Mouse (Mus musculus) urinary bladder, adult 18-20 months (tissue): ENCODE data around the gene Dcaf11.

Source experiments
- DNase-seq, 2 experiments: peaks; one replicate each; pipeline ENCODE4 v3.0.0; 2022; ENCODE audit warnings: low spot score in 2 of 2, mixed read lengths in 2 of 2

The Dcaf11 gene

GRCm38 (mm10) chr14:55557003-55557402 is 2.8 kb upstream of the Dcaf11 start:
- DNase-seq = peak; percentile 76 to 81

- DNase-seq = no peak
Observed at GRCm38 (mm10) chr14:55557587-55557986, 2.2 kb upstream of the Dcaf11 start.

DNA sequence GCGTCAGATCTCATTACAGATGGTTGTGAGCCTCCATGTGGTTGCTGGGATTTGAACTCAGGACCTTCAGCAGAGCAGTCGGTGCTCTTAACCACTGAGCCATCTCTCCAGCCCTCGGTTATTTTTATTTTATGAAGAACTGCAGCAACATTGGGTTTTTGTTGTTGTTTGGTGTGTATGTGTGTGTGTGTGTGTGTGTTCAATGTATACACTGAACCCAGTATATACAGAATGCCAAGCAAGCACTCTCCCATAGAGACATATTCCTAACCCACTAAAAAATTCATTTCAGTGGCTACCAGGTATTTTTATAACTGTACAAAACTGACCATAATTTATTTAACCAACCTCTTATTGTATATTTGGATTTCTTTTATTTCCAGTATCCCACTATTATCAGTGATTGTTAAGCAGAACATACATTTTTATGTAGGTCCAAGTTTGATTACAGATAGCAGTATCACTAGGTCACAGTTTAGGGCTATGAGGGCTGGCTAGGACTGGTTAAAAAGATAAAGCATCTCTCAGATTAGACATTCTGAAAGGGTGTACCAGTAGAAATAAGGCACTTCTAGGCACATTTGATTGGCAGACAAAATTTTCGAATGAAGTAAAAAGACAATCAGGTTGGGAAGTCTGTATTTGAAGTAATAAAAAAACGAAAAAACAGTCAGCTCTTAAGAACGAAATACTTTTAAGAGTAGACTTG is 912 bp upstream of the Dcaf11 start:
- no peak for DNase-seq

GRCm38 (mm10) chr14:55560202-55561073 is 632 bp downstream of the Dcaf11 start, which contains the start of gene A730061H03Rik:
A730061H03Rik (minus strand) TSS chr14:55560406.
- peak; percentile 95 to 97 for DNase-seq

GRCm38 (mm10) chr14:55561860-55562259 is 2.1 kb downstream of the Dcaf11 start:
- no peak for DNase-seq

- no peak for DNase-seq
Observed at GRCm38 (mm10) chr14:55563249-55563648, 3.4 kb downstream of the Dcaf11 start.

DNA sequence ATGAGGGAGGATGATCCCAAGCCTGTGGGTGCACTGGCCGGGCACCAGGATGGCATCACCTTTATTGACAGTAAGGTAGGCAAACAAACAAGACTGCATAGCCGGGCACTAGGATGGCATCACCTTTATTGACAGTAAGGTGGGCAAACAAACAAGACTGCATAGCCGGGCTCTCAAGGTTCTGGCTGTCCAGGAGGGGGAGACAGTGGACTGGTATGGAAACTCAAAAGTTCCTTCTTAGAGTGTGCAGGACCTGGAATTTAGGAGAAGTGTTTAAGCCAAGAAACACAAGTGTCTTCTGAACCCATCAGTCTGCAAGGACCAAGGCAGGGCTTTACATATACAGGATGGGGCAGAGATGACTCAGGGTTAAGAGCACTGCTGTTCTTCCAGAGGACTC is 5.9 kb downstream of the Dcaf11 start:
- no peak for DNase-seq

GRCm38 (mm10) chr14:55567496-55567895 is 7.7 kb downstream of the Dcaf11 start:
- no peak for DNase-seq

GRCm38 (mm10) chr14:55570588-55570987 is 10.8 kb downstream of the Dcaf11 start:
- no peak for DNase-seq

DNA sequence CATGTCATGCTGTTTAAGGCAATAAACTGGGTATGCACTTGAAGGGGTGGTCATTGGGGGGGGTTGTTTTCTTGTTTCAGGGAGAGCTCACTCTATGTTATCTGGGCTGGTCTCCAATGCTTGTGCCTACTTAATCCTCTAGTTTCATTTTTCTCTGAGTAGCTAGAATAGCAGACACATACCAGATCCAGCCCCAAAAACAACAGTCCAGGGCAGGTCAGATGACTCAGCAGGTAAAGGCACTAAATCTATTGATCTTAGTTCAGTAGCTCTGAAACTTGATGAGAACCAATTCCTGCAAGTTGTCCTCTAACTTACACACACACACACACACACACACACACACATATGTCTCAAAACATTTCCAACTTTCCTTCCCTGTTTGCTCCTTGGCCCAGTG is 12.0 kb downstream of the Dcaf11 start:
- DNase-seq = no peak

DNA sequence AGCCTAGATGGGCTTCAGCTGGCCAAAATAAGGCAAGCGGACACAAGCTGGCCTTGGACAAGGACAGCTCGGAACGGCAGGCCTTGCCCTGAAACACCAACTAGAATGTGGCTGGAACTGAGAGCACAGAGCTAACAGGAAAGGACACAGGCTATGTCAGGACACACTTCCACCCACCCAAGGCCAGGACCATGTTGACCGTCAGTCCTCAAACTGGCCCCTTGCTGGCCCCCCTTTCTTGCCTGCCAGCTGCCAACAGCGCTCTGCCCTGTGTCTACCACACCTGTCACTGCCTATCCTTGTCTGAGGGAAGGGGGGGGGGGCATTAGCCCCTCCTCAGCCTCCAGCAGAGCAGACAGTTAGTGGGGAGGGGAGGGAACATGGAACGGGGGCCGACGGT is 15.5 kb downstream of the Dcaf11 start, which contains the start of gene Fitm1:
Gene Fitm1 (plus strand): TSS at position 316 of the 400 bp plus-strand sequence.
- no peak for DNase-seq

DNA sequence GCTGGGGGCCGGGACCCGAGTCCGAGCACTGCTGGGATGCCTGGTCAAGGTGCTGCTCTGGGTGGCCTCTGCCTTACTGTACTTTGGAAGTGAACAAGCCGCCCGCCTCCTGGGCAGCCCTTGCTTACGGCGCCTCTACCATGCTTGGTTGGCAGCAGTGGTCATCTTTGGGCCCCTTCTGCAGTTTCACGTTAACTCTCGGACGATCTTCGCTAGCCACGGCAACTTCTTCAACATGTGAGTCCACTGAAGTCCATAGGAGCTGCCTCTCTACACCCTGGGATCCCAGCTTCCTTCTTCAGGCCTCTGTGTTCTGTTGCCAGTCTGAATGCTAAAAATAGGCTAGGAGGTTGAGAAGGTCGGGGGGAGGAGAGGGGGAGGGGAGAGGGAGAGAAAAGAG is 15.9 kb downstream of the Dcaf11 start:
- no peak for DNase-seq

GRCm38 (mm10) chr14:55576376-55576775 is 16.6 kb downstream of the Dcaf11 start:
- DNase-seq = no peak

GRCm38 (mm10) chr14:55577871-55578667 is 18.3 kb downstream of the Dcaf11 start, which contains the start of gene Psme1:
Psme1 (plus strand) TSS chr14:55578123.
- DNase-seq = peak; percentile 68 to 74

- DNase-seq = no peak
Observed at GRCm38 (mm10) chr14:55578668-55579269, 19.0 kb downstream of the Dcaf11 start.

GRCm38 (mm10) chr14:55579511-55580496 is 20.0 kb downstream of the Dcaf11 start:
- no peak for DNase-seq

DNA sequence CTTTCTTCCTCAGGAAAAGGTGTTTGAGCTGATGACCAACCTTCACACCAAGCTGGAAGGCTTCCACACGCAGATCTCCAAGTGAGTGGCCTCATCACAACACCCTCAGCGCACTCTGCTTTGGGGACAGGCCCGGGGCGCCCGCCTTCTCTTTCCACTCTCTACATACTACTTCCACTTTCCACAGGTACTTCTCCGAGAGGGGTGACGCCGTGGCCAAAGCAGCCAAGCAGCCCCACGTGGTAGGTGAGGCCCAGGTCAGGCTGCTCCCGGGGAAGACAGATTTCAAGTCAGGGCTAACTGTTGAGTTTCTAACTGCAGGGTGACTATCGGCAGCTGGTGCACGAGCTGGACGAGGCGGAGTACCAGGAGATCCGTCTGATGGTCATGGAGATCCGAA is 20.9 kb downstream of the Dcaf11 start:
- DNase-seq = no peak

GRCm38 (mm10) chr14:55581981-55582681 is 22.3 kb downstream of the Dcaf11 start:
- no peak for DNase-seq

GRCm38 (mm10) chr14:55584303-55584701 is 24.5 kb downstream of the Dcaf11 start:
- no peak for DNase-seq
